Mouse (Mus musculus) hindbrain, embryonic 16.5 days (tissue): ENCODE data around the gene Alkbh1. TPM values are rescaled to one million over a fixed set of nuclear protein-coding genes. Genes with fewer than 3 reads are reported as not detected.

Experiments used
- ATAC-seq: fragments of 200-750 bp; cut with Nextera tagmentation; 2 replicates; pipeline ENCODE4 v1.8.0; 2017; ENCODE audit warnings: moderate TSS enrichment, moderate library complexity
- H3K27ac ChIP-seq: fragments of 300-500 bp; sonication (generic); 2 replicates; pipeline ENCODE4 v1.5.1; 2014; ENCODE audit warnings: low read depth, mild to moderate bottlenecking, control low read depth, low read length, moderate library complexity
- H3K27me3 ChIP-seq: fragments of 300-500 bp; sonication (generic); replicated peaks from 2 replicates; pipeline ENCODE4 v1.6.1; 2014; ENCODE audit warnings: low read length; ENCODE audit not compliant: control insufficient read depth, insufficient read depth
- H3K36me3 ChIP-seq: fragments of 300-500 bp; sonication (generic); 2 replicates; pipeline ENCODE4 v1.6.1; 2014; ENCODE audit warnings: mild to moderate bottlenecking, low read length, moderate library complexity, mixed read lengths; ENCODE audit not compliant: control insufficient read depth, insufficient read depth
- H3K4me1 ChIP-seq: fragments of 300-500 bp; sonication (generic); 2 replicates; pipeline ENCODE4 v1.6.1; 2014; ENCODE audit warnings: low read depth, low read length; ENCODE audit not compliant: control insufficient read depth, insufficient read depth
- H3K4me2 ChIP-seq: fragments of 300-500 bp; sonication (generic); 2 replicates; pipeline ENCODE4 v1.6.1; 2014; ENCODE audit warnings: mild to moderate bottlenecking, low read length, control low read depth, moderate library complexity
- H3K4me3 ChIP-seq: fragments of 300-500 bp; sonication (generic); 2 replicates; pipeline ENCODE4 v1.5.1; 2014; ENCODE audit warnings: mild to moderate bottlenecking, low read length, control low read depth, moderate library complexity
- H3K9ac ChIP-seq: fragments of 300-500 bp; sonication (generic); 2 replicates; pipeline ENCODE4 v1.6.1; 2014; ENCODE audit warnings: low read depth, mild to moderate bottlenecking, control low read depth, low read length, moderate library complexity
- H3K9me3 ChIP-seq: fragments of 300-500 bp; sonication (generic); 2 replicates; pipeline ENCODE4 v1.6.1; 2014; ENCODE audit warnings: mild to moderate bottlenecking, low read length, moderate library complexity; ENCODE audit not compliant: control insufficient read depth
- WGBS: fragments of 180-500 bp; shearing (Covaris S2); extraction: QIAGEN DNeasy Blood & Tissue Kit; methylation state at CpG from one replicate; pipeline ENCODE4 v1.1.7; 2014; 5-methylcytosine and 5-hydroxymethylcytosine counted together
- polyA plus RNA-seq: library from polyadenylated mRNA; unstranded; fragments of >200 nt; fragmentation: Nextera tagmentation; extraction: Ambion mirVana; gene quantifications from 2 replicates; pipeline ENCODE4 v1.2.1, GENCODE M21; 2015

Gene Alkbh1
- polyA plus RNA-seq, 1 experiment from 2014 or later, result 35.4 TPM

DNA sequence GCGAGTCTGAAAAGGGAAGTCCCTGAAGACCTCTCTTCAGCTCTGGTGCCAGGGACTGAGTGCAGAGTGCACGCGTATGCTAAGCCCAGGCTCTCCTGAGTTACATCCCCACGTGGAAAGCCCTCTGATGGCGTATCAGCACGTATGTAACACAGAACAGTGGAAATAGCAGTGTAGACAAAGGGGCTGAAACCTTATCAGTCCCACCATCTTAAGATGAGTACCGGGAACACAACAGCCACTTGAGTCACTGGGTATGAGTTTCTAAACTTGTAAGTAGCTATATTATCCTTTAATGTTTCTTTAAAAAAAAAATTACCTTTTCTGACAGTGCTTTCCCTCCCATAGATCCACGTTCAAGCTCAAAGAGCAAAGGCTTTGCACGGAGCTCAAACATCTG, 5.6 kb upstream of the Alkbh1 start:
- H3K27ac ChIP-seq, result no peak overlapping the region
- H3K4me1 ChIP-seq, result peaks cover 8% of the 10 kb centered on the region
- no peak overlapping the region for H3K9ac ChIP-seq
- H3K36me3 ChIP-seq, result peaks cover 46% of the 10 kb centered on the region
- no peak for ATAC-seq
- no peak overlapping the region for H3K4me3 ChIP-seq
- H3K4me2 ChIP-seq, result no peak overlapping the region
- H3K9me3 ChIP-seq, result no peaks in the 10 kb centered on the region
- 91% methylated on average over 9 of the region's 9 CpGs for WGBS
- no peaks in the 10 kb centered on the region for H3K27me3 ChIP-seq

DNA sequence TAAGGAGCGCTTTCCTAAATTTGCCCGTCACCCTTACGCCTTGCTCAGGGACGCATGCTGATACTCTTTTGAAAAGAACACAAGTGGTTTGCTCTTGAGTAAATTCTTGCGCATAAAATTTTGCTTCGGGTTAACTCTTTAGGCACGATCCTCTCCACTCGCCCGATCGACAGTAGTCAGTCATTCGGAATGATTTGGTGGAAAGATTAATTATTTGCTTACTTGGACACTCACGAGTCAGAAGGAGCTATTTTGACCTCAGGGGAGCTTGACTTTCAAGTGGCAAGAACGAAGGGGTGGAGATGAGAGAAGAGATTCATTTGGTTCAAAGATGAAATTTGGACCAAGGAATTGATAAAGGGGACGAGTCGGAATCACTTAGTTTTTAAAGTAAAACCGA, 394 bp upstream of the Alkbh1 start:
- Histone ChIP-seq H3K4me3 (peak overlapping the region; percentile 85), H3K4me2 (peak overlapping the region; percentile 95), H3K9ac (peak overlapping the region; percentile 86), H3K4me1 (peaks cover 21% of the 10 kb centered on the region), H3K36me3 (peaks cover 12% of the 10 kb centered on the region), H3K9me3 (no peaks in the 10 kb centered on the region), H3K27me3 (no peaks in the 10 kb centered on the region), H3K27ac (no peak overlapping the region; the same call in 1 of the 2 replicates)
- no peak for ATAC-seq
- 5% methylated on average over 16 of the region's 16 CpGs for WGBS

DNA sequence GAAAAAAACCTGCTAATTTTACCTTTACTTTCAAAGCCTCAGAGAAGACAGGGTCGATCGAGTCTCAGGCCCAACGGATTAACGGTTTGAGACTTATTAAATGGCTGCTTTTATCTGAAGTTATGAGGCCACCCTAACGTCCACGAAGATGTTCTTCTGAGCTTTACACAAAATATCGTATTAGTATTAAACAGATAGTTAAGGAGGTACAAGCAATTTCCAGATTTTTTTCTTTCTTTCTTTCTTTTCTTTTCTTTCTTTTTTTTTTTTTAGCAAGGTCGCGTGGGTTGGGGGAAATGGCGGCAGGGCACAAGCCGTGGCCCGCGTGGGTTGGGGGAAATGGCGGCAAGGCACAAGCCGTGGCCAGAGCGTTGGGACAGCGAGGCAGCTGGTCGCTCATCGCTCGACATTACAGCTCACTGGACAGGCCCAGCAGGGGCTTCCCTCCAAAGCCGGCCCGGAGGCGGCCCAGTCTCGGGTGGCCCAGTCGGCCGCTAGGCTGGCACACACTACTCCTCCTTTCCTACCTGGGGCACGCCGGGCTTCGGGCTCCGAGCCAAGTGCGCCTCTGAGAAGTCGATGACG, 610 bp downstream of the Alkbh1 start:
- peak; percentile 90 for ATAC-seq
- Histone ChIP-seq H3K36me3 (peaks cover 9% of the 10 kb centered on the region), H3K9me3 (no peaks in the 10 kb centered on the region), H3K27me3 (no peaks in the 10 kb centered on the region), H3K4me2 (peak overlapping the region; percentile 74), H3K4me1 (peaks cover 21% of the 10 kb centered on the region), H3K4me3 (peak overlapping the region; percentile 85), H3K9ac (peak overlapping the region; percentile 86), H3K27ac (peak overlapping the region; percentile 85)
- under 1% methylated on average over 33 of the region's 33 CpGs for WGBS

DNA sequence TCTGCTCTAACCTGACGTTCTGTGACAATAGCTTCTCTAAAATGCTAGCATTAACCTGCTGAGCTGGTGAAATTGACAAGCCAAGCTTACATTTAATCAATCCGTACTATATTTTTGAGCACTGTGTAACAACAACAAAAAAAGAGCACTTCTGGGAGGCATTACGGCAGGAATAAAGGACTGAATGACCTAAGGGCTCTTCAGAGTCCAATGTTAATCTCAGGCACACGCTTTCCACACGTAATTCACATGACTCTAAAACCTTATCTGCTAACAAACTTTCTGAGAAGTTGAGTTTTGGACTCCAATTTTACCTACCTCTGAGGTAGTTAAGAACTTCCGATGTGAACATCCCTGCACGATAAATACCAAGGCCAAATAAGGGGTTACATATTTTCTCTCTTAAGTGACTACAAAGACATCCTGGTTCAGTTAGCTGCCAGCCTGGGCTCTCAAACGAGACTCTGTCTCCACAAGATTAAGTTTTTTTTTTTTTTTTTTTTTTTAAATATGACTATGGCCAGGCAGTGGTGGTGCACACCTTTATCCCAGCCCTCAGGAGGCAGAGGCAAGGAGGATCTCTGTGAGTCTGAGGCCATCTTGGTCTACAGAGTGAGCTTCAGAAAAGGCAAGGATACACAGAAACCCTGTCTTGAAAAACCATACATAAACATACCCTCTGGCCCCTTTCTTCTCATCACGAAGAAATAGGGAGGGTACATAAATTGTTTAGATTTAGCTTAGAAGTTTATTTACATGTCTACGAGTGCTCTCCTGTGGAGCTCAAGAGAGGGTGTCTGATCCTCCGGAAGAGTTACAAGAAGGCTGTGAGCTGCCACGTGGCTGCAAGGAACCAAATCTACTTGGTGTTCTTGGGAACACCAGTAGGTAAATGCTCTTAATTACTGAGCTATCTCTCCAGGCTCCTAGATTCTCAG, 1.4 kb downstream of the Alkbh1 start:
- no peak for ATAC-seq
- H3K36me3 ChIP-seq, result peaks cover 12% of the 10 kb centered on the region
- no peaks in the 10 kb centered on the region for H3K9me3 ChIP-seq
- peaks cover 21% of the 10 kb centered on the region for H3K4me1 ChIP-seq
- H3K27ac ChIP-seq, result no peak overlapping the region
- peak overlapping the region; percentile 85 for H3K4me3 ChIP-seq
- H3K9ac ChIP-seq, result peak overlapping the region; percentile 62
- H3K27me3 ChIP-seq, result no peaks in the 10 kb centered on the region
- 34% methylated on average over 12 of the region's 12 CpGs for WGBS
- peak overlapping the region; percentile 74 for H3K4me2 ChIP-seq

DNA sequence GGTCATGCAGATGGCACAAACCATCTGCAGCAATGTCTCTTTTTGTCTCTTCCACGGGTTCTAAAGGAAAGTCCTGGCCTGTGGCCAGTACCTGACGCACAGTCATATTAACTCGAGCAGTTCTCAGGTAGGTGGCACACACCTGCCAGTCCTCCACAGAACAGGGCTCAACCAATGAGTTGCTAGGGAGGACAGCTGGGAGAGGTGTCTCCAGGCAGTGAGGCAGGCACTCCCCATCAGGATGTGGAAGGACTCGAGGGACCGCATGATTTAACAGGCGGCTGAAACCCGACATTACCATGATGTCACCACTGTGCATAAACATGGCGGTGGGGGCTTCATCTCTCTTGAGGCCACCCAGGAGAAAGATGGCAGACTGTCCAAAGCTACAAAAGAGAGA, 14.9 kb downstream of the Alkbh1 start:
- Histone ChIP-seq H3K27ac (no peak overlapping the region), H3K4me3 (no peak overlapping the region), H3K9me3 (no peaks in the 10 kb centered on the region), H3K4me2 (no peak overlapping the region), H3K4me1 (no peaks in the 10 kb centered on the region), H3K9ac (no peak overlapping the region), H3K36me3 (peaks cover 50% of the 10 kb centered on the region), H3K27me3 (no peaks in the 10 kb centered on the region)
- no peak for ATAC-seq
- WGBS, result 82% methylated on average over 8 of the region's 8 CpGs

DNA sequence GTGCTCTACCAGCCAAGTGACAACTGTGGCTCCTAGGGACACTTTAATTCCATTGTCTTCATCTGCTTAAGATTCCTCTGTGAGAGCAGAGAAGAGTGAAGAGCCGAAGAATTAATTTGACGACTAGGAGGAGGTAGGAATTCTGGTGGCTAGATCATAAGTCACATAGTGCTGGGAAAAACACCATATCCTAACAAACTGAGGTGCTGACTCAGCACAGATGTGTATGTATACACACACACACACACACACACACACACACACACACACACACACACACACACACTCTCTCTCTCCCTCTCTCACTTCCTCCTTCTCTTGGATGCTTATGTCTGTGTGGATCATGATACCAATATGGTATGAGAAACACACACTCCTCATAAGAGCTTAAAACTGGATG, 15.5 kb downstream of the Alkbh1 start:
- peaks cover 45% of the 10 kb centered on the region for H3K36me3 ChIP-seq
- ATAC-seq, result no peak
- 88% methylated on average over 2 of the region's 2 CpGs for WGBS

DNA sequence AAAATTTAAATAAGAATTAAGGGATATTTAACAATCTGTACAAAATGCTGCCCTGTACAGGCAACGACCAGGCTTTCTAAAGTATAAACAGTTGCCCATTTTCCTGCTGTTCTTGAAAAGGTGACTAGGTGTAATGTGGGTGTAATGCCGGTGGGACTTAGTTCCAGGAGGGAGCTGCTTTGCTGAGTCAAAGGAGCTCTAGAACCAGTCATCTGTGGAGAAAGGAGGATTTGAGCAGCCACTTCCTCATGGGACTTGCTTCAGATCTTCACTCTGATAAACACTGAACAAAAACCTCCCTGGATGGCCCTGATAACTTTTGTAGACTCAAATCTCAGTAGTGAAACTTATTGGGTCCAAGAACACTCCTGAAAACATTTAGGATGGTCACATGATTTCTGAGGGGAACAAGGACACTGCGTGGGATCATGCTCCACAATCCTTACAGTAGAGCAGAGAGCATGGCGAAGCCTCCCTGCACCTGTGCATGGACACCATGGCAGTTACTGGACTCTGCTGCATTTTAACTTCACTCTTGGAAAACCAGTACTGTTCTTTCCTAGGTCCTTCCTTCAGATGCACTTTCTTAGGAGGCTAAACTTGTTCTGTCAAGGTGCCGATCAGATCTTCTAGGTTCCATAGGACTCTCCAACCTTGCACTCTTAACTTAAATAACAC, 17.3 kb downstream of the Alkbh1 start:
- H3K36me3 ChIP-seq, result peaks cover 42% of the 10 kb centered on the region

More for the DNA sequence above, 15.5 kb downstream of the Alkbh1 start:
- Histone ChIP-seq H3K4me3 (no peak overlapping the region), H3K4me2 (no peak overlapping the region), H3K9me3 (no peaks in the 10 kb centered on the region), H3K27ac (no peak overlapping the region), H3K4me1 (no peaks in the 10 kb centered on the region), H3K27me3 (no peaks in the 10 kb centered on the region), H3K9ac (no peak overlapping the region)

DNA sequence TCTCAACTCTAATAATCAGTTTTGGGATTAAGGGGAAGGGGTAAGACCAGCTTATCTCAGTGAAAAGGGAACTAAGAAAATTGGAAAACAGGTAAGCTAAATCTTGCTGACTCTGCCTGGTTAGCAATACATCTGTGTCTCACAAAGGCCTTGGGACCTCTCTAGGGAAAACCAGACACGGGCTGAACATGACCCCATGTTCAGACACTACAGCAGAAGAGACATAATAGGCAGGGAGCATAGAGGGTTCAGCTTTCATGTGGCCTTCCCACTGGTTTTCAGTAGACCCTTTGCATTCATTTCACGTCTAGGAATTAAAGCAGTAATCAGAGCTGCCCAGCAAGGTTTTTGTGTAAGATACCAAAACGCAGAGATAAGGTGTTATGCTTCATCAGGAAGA, 19.3 kb downstream of the Alkbh1 start:
- peaks cover 26% of the 10 kb centered on the region for H3K36me3 ChIP-seq
- H3K27ac ChIP-seq, result no peak overlapping the region
- no peaks in the 10 kb centered on the region for H3K9me3 ChIP-seq
- H3K27me3 ChIP-seq, result no peaks in the 10 kb centered on the region
- H3K4me2 ChIP-seq, result no peak overlapping the region
- peaks cover 1% of the 10 kb centered on the region for H3K4me1 ChIP-seq
- no peak overlapping the region for H3K4me3 ChIP-seq
- ATAC-seq, result no peak
- 30% methylated on average over 3 of the region's 3 CpGs for whole genome bisulfite sequencing
- no peak overlapping the region for H3K9ac ChIP-seq

More for the DNA sequence above, 17.3 kb downstream of the Alkbh1 start:
- H3K4me1 ChIP-seq, result no peaks in the 10 kb centered on the region
- no peak for ATAC-seq
- no peak overlapping the region for H3K9ac ChIP-seq
- H3K27ac ChIP-seq, result no peak overlapping the region
- no peak overlapping the region for H3K4me2 ChIP-seq
- H3K4me3 ChIP-seq, result no peak overlapping the region
- H3K9me3 ChIP-seq, result no peaks in the 10 kb centered on the region
- no peaks in the 10 kb centered on the region for H3K27me3 ChIP-seq
- WGBS, result 94% methylated on average over 5 of the region's 5 CpGs

DNA sequence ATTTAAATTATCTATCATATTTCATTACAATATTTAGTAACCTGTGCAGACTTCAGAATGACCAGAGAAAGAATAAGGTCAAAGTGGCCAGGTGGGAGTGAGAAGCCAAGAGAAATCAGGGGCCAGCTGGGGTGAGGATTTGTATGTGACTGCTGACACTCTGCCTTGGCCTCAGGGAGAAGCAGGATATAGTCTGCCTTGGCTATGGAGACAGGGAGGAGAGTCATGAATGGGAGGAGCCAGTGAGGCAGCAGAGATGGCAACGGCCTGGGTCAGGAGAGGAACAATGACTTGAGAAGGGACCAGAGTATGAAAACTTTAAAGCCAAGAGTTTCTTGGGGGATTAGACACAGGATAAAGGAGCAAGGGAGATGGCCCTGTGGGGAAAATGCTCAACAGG, 20.1 kb downstream of the Alkbh1 start:
- no peak overlapping the region for H3K4me3 ChIP-seq
- H3K27me3 ChIP-seq, result no peaks in the 10 kb centered on the region
- H3K27ac ChIP-seq, result no peak overlapping the region
- peaks cover 8% of the 10 kb centered on the region for H3K4me1 ChIP-seq
- peaks cover 18% of the 10 kb centered on the region for H3K36me3 ChIP-seq
- H3K4me2 ChIP-seq, result no peak overlapping the region
- no peak for ATAC-seq
- H3K9ac ChIP-seq, result no peak overlapping the region
- WGBS, result 24% methylated on average over 1 of the region's 1 CpGs
- H3K9me3 ChIP-seq, result no peaks in the 10 kb centered on the region
